Mouse (Mus musculus) megakaryocyte, embryonic 14.5 days (primary cell): ENCODE measurements around the gene Sgca.

Experiments used
- FLI1 ChIP-seq: IDR thresholded peaks from 2 replicates; pipeline ENCODE4 v1.6.1; 2012; ENCODE audit warnings: low read length, inconsistent platforms, mixed read lengths
- GATA1 ChIP-seq: IDR thresholded peaks from 3 replicates; pipeline ENCODE4 v1.6.1; 2012; ENCODE audit warnings: mixed read lengths, low read length, inconsistent platforms, borderline replicate concordance

DNA sequence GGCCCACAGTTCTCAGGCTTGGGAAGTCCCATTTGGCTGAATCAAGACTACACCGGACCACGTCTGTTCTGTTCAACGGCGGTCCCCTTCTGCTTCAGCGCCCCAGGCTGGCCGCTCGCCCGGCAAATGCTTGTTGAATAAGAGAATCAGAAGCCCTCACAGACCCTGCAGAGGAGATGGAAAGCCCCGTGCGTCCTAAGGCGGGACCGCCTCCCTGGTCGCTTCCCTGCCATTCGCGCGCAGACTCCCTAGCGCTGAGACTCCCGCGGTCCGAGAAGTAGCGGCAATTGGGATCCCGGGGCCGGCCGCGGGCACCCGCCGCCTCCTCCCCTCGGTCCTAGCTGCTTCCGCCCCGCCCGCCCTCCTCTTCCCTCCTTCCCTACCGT, 33.5 kb upstream of the Sgca start, which contains the start of gene Samd14:
- TF ChIP-seq GATA1: no peak
- TF ChIP-seq FLI1: no peak
